Mouse (Mus musculus) embryo, embryonic 11 days (tissue): ENCODE results near the gene Dchs1.
"Not testable (repeated sequence)": the region's sequence is repeated elsewhere in the genome, so short reads cannot be mapped to it uniquely, and the experiment has no call there.

Source experiments
- DNase-seq: peaks from one replicate; pipeline ENCODE4 v3.0.0-alpha.2; 2015

Dchs1 gene

GRCm38 (mm10) chr7:105778553-105779265 lies 8.7 kb downstream of the Dchs1 start:
- DNase-seq = peak; percentile 67

- DNase-seq = peak; percentile 86
Observed at GRCm38 (mm10) chr7:105777797-105778552, 9.5 kb downstream of the Dchs1 start.

GRCm38 (mm10) chr7:105777316-105777715 lies 10.1 kb downstream of the Dchs1 start:
- DNase-seq = no peak

GRCm38 (mm10) chr7:105776026-105776425 lies 11.4 kb downstream of the Dchs1 start:
- DNase-seq = no peak

GRCm38 (mm10) chr7:105774661-105775060 lies 12.8 kb downstream of the Dchs1 start:
- no peak for DNase-seq

- no peak for DNase-seq
Observed at GRCm38 (mm10) chr7:105773041-105773440, 14.4 kb downstream of the Dchs1 start.

- DNase-seq = no peak
Observed at GRCm38 (mm10) chr7:105772331-105772730, 15.1 kb downstream of the Dchs1 start.

- no peak for DNase-seq
Observed at GRCm38 (mm10) chr7:105769959-105770358, 17.5 kb downstream of the Dchs1 start.

GRCm38 (mm10) chr7:105767729-105768165 lies 19.7 kb downstream of the Dchs1 start:
- DNase-seq = peak; percentile 69

- no peak for DNase-seq
Observed at GRCm38 (mm10) chr7:105764331-105764730, 23.1 kb downstream of the Dchs1 start.

GRCm38 (mm10) chr7:105762517-105763270 lies 24.8 kb downstream of the Dchs1 start:
- peak; percentile 26 for DNase-seq

- no peak for DNase-seq
Observed at GRCm38 (mm10) chr7:105761813-105762484, 25.5 kb downstream of the Dchs1 start.

- DNase-seq = no peak
Observed at GRCm38 (mm10) chr7:105753281-105753680, 34.2 kb downstream of the Dchs1 start.

GRCm38 (mm10) chr7:105752716-105753115 lies 34.7 kb downstream of the Dchs1 start:
- DNase-seq = no peak

GRCm38 (mm10) chr7:105751491-105752433 lies 35.7 kb downstream of the Dchs1 start, which contains the start of gene Tpp1:
TSS of gene Tpp1 (minus strand) at chr7:105752235.
- peak; percentile 91 for DNase-seq

- no peak for DNase-seq
Observed at GRCm38 (mm10) chr7:105747776-105748175, 39.7 kb downstream of the Dchs1 start.

GRCm38 (mm10) chr7:105743926-105744590 lies 43.4 kb downstream of the Dchs1 start, which contains the start of gene Taf10:
TSS of gene Taf10 (minus strand) at chr7:105744361.
- peak; percentile 97 for DNase-seq

- not testable (repeated sequence) for DNase-seq
Observed at GRCm38 (mm10) chr7:105743246-105743925, 44.1 kb downstream of the Dchs1 start.

GRCm38 (mm10) chr7:105742539-105743215 lies 44.8 kb downstream of the Dchs1 start:
- not testable (repeated sequence) for DNase-seq

GRCm38 (mm10) chr7:105741978-105742377 lies 45.5 kb downstream of the Dchs1 start:
- no peak for DNase-seq
